Mouse (Mus musculus): Measurements from ENCODE around the gene Cad. TPM values are rescaled to one million over a fixed set of nuclear protein-coding genes. Genes with fewer than 3 reads are reported as not detected.
"Not testable (repeated sequence)": the region's sequence is repeated elsewhere in the genome, so short reads cannot be mapped to it uniquely, and the experiment has no call there.

Cad gene
- polyA plus RNA-seq, 1 experiment = 11.2 TPM

DNA sequence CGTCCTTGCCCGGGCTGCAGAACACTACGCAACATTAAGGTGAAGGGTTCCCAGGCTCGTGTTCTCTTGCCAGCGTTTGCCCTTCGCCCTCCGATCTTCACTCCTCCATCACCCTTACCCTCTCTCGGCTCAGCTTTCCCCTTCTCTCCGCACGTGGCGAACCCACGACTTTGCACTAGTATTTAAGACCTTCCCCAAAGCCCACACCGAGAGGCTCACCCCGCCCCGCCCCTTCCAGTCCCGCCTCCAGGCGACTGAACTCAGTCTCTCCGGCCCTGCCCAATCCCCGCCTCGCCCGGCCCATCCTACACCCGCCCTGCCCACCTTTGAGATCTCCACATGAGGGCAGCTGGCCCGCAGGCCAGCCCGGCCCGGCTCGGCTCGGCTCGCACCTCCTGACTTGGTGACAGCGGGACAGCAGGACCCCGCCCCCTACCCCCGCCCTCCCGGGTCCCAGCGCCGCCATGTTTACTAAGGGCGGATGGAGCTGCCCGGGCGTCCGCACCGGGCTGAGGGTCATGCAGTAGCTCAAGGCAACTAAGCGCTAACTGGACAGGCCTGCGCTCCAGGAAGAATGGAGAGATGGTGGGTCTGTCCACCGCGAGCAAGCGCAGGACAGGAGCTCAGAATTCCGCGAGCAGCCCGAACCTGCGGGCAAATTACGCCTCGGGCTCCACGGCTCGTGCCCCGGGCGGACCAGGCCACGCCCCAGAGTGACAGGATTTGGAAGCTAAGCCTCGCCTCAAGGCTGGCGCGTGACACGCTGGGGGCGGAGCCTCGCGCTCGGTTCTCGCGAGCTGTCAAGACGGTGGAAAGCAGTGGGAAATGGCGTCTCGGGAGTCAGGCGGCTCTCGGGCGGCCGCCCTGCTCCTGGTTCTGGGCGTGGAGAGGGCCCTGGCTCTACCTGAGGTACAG is 6.5 kb upstream of the Cad start, which contains the start of gene Atraid:
Gene Atraid, plus strand, starts transcription at position 465 of the 915 bp plus-strand sequence.
- peak within 1 kb of the TSS; percentile 89 for H3K27ac ChIP-seq (ENCODE audit: control insufficient read depth, insufficient read depth, low read depth, low read length)
- TF ChIP-seq CTCF (IDR thresholded peaks at IDR 0.05; ENCODE audit: control insufficient read depth, insufficient read depth, insufficient replicate concordance, low read depth, low read length) (no peak), POLR2A (IDR thresholded peaks at IDR 0.05; ENCODE audit: control insufficient read depth, low read depth, low read length) (peak; percentile 96)
- H3K4me1 ChIP-seq (ENCODE audit: control insufficient read depth, insufficient read depth, low read length) = peaks cover 5% of the 10 kb centered on the region

DNA sequence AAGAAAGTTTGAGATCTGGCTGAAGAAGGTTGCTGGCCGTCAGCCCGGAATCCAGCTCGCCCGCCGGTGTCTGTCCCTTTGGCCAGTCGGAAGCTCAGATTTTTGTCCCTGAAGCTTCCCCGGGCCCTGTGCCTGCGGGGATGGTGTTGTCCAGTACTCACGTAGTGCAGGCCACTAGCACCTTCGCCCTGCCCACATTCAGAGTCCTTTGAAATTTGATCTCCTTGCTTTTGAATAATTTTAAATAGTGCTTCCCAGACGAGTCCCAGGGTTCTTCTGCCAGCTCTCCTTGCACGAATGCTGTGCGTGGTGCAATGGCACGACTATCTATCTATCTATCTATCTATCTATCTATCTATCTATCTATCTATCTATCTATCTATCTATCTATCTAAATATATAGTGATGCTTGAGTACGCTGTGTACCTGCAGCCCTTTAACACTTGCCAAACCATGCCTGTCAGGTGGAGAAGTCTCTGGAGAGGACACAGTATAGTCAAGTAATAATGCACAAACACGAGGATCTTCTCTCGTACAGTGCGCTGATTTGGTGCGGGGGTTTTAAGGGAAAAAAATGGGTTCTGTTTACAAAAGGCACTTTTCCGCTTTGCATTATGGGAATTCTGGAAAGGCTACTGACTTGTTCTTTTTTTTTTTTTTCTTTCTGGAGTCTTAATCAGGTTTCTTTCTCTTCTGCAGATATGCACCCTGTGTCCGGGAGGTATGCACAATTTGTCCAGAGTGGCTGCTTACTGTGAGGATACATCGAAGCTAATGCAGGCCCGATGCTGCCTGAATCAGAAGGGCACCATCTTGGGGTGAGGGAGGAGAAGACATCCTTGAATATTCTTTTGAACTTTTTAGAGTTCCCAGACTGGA is 5.6 kb upstream of the Cad start, which contains the start of gene Slc5a6:
Gene Slc5a6, minus strand, starts transcription at position 162 of the 879 bp plus-strand sequence.
- Histone ChIP-seq H3K36me3 (ENCODE audit: control insufficient read depth, insufficient read depth, low read length) (no peaks in the 10 kb centered on the region), H3K27me3 (ENCODE audit: control insufficient read depth, insufficient read depth, low read length) (no peaks in the 10 kb centered on the region)
- TF ChIP-seq POLR2A (IDR thresholded peaks at IDR 0.05; ENCODE audit: control insufficient read depth, low read depth, low read length) = no peak
- peak; percentile 23; the same call in 1 of the 2 replicates for TF ChIP-seq CTCF (IDR thresholded peaks at IDR 0.05; ENCODE audit: control insufficient read depth, insufficient read depth, insufficient replicate concordance, low read depth, low read length)

More for the DNA sequence above, 6.5 kb upstream of the Cad start, which contains the start of gene Atraid:
- Histone ChIP-seq H3K4me3 (ENCODE audit: control insufficient read depth, low read depth, low read length) (peak within 1 kb of the TSS; percentile 91), H3K36me3 (ENCODE audit: control insufficient read depth, insufficient read depth, low read length) (no peaks in the 10 kb centered on the region), H3K27me3 (ENCODE audit: control insufficient read depth, insufficient read depth, low read length) (no peaks in the 10 kb centered on the region)

DNA sequence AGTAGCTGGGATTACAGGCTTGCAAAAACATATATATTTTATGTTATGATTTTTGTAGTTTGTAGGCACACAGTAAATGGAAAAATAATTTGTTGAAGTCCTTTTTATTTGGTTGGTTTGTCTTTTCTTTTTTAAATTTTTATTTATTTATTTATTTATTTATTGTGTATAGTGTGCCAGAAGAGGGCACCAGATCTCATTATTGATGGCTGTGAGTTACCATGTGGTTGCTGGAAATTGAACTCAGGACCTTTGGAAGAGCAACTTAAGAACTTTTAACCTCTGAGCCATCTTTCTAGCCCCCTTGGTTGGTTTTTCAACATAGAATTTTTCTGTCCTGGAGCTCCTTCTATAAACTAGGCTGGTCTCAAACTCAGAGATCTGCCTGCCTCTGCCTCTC is 4.2 kb upstream of the Cad start:
- no peak overlapping the region for H3K27ac ChIP-seq (ENCODE audit: control insufficient read depth, insufficient read depth, low read depth, low read length)
- TF ChIP-seq CTCF (IDR thresholded peaks at IDR 0.05; ENCODE audit: control insufficient read depth, insufficient read depth, insufficient replicate concordance, low read depth, low read length) (no peak), POLR2A (IDR thresholded peaks at IDR 0.05; ENCODE audit: control insufficient read depth, low read depth, low read length) (no peak)
- H3K4me1 ChIP-seq (ENCODE audit: control insufficient read depth, insufficient read depth, low read length) = peaks cover 17% of the 10 kb centered on the region
- H3K4me3 ChIP-seq (ENCODE audit: control insufficient read depth, low read depth, low read length) = no peak overlapping the region
- no peaks in the 10 kb centered on the region for H3K27me3 ChIP-seq (ENCODE audit: control insufficient read depth, insufficient read depth, low read length)
- H3K36me3 ChIP-seq (ENCODE audit: control insufficient read depth, insufficient read depth, low read length) = no peaks in the 10 kb centered on the region

More for the DNA sequence above, 5.6 kb upstream of the Cad start, which contains the start of gene Slc5a6:
- peaks cover 5% of the 10 kb centered on the region for H3K4me1 ChIP-seq (ENCODE audit: control insufficient read depth, insufficient read depth, low read length)
- peak within 1 kb of the TSS; percentile 89 for H3K27ac ChIP-seq (ENCODE audit: control insufficient read depth, insufficient read depth, low read depth, low read length)
- H3K4me3 ChIP-seq (ENCODE audit: control insufficient read depth, low read depth, low read length) = peak within 1 kb of the TSS; percentile 91

DNA sequence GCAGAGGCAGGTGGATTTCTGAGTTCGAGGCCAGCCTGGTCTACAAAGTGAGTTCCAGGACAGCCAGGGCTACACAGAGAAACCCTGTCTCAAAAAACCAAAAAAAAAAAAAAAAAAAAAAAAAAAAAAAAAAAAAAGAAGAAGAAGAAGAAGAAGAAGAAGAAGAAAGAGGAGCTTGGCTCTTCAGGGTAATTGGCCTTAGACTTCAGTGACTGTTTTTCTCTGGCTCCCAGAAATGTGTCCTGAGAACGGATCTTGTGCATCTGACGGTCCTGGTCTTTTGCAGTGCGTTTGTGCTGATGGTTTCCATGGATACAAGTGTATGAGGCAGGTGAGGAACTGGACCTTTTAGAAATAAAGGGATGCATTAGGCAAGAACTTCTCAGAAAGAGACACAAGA is 852 bp upstream of the Cad start:
- peak overlapping the region; percentile 37; the same call in 1 of the 2 replicates for H3K27ac ChIP-seq (ENCODE audit: control insufficient read depth, insufficient read depth, low read depth, low read length)
- peaks cover 12% of the 10 kb centered on the region for H3K4me1 ChIP-seq (ENCODE audit: control insufficient read depth, insufficient read depth, low read length)
- H3K4me3 ChIP-seq (ENCODE audit: control insufficient read depth, low read depth, low read length); H3K27me3 ChIP-seq (ENCODE audit: control insufficient read depth, insufficient read depth, low read length); H3K36me3 ChIP-seq (ENCODE audit: control insufficient read depth, insufficient read depth, low read length): not testable (repeated sequence)

DNA sequence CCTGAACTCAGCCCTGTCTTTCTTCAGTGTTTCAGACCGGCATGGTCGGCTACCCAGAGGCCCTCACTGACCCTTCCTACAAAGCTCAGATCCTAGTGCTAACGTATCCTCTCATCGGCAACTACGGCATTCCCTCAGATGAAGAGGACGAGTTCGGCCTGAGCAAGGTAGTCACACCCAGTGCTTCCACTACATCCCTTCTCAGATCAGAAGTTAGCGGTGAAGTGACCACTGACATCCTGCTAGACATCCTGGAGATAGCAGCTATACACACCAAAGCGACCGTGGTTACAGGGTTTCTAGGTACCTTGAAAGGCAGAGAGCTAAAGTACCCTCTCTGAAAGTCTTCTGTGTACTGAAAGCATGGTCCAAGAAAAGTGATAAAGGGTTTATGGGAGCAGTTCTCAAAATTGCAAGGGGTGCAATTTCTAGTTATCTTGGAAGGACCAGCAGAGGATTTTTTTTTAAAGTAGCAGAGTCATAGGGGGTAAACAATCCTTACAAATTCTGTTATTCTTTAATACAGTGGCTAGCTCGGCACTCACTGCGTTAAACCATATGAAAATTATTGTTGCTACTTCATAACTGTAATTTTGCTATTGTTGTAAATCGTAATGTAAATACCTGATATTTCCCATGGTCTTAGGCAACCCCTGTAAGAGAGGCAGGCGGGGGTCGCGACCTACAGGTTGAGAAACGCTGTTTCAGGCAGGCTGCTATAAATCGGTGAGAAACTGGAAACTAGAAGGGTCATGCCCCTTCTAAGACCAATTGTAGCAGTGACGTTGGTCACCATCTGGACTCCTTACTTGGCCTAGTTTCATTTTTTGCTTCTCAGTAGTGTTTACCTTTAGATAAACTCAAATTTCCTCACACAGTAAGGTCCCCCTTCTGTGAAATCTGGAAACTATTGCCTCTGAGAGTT is 898 bp downstream of the Cad start:
- Histone ChIP-seq H3K4me3 (ENCODE audit: control insufficient read depth, low read depth, low read length) (peak overlapping the region; percentile 65), H3K27ac (ENCODE audit: control insufficient read depth, insufficient read depth, low read depth, low read length) (peak overlapping the region; percentile 52), H3K4me1 (ENCODE audit: control insufficient read depth, insufficient read depth, low read length) (peaks cover 12% of the 10 kb centered on the region), H3K36me3 (ENCODE audit: control insufficient read depth, insufficient read depth, low read length) (no peaks in the 10 kb centered on the region), H3K27me3 (ENCODE audit: control insufficient read depth, insufficient read depth, low read length) (no peaks in the 10 kb centered on the region)
- no peak for TF ChIP-seq POLR2A (IDR thresholded peaks at IDR 0.05; ENCODE audit: control insufficient read depth, low read depth, low read length)
- no peak for TF ChIP-seq CTCF (IDR thresholded peaks at IDR 0.05; ENCODE audit: control insufficient read depth, insufficient read depth, insufficient replicate concordance, low read depth, low read length)

DNA sequence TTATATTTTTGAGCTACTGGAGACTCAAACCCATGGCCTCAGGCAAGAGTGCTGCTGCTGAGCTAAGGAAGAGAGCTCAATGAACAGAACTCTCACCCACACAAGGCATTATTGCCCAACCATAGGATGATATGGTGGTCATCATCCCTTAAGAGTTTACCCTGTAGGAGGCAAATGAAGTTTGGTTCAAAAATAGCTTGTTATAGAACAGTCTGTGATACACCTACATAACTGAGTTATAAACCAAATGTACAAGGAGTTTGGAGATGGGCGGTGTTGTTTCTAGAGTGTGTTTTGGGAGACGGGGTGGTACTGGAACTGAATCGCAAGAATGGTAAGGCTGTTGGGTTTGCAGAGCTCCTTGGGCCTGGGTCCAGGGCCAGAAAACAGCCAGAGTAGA is 15.2 kb downstream of the Cad start:
- H3K36me3 ChIP-seq (ENCODE audit: control insufficient read depth, insufficient read depth, low read length) = no peaks in the 10 kb centered on the region
- H3K4me1 ChIP-seq (ENCODE audit: control insufficient read depth, insufficient read depth, low read length) = no peaks in the 10 kb centered on the region
- no peak overlapping the region for H3K27ac ChIP-seq (ENCODE audit: control insufficient read depth, insufficient read depth, low read depth, low read length)
- no peak for TF ChIP-seq CTCF (IDR thresholded peaks at IDR 0.05; ENCODE audit: control insufficient read depth, insufficient read depth, insufficient replicate concordance, low read depth, low read length)
- no peak for TF ChIP-seq POLR2A (IDR thresholded peaks at IDR 0.05; ENCODE audit: control insufficient read depth, low read depth, low read length)
- H3K4me3 ChIP-seq (ENCODE audit: control insufficient read depth, low read depth, low read length) = no peak overlapping the region
- H3K27me3 ChIP-seq (ENCODE audit: control insufficient read depth, insufficient read depth, low read length) = no peaks in the 10 kb centered on the region
